Mouse (Mus musculus): Measurements from ENCODE around the gene Cdc27.

DNA sequence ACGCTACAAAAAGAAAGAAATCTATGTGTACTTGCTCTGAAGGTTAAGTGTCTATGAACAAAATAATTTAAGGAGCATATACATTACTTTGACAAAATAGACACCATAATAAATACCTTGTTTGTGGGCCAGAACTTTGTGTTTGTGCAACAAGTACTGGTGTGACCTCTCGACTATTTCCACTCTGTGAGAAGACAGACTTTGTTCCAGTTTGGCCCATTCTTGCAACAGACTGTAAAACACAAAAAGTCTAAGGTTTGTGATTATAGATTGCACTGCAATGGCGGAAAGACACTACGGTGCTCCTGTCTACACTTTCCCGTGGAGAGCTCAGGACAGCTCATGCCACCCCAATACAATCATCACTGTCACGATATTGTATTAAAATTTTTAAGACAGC is 24.5 kb downstream of the Cdc27 start:
- TF ChIP-seq CTCF (IDR thresholded peaks at IDR 0.05; ENCODE audit: borderline replicate concordance, extremely low read depth, insufficient read depth, insufficient read length) (no peak), POLR2A (IDR thresholded peaks at IDR 0.05; ENCODE audit: borderline replicate concordance, extremely low read depth, insufficient read depth, insufficient read length, poor library complexity, severe bottlenecking) (no peak)

All from brain, embryonic 14.5 days (tissue).